Mouse (Mus musculus): Measurements from ENCODE around the gene Mcu.
A peak's percentile ranks its signal among the peaks of the same experiment; 100 is the strongest.

The Mcu gene

GRCm38 (mm10) chr10:59604879-59605464 is 11.5 kb downstream of the Mcu start:
- no peak for DNase-seq

- DNase-seq: no peak
Measured at GRCm38 (mm10) chr10:59603843-59604242, 12.6 kb downstream of the Mcu start.

GRCm38 (mm10) chr10:59602891-59603290 is 13.6 kb downstream of the Mcu start:
- no peak for DNase-seq

GRCm38 (mm10) chr10:59602043-59602442 is 14.4 kb downstream of the Mcu start:
- DNase-seq: no peak

GRCm38 (mm10) chr10:59600516-59600915 is 16.0 kb downstream of the Mcu start:
- DNase-seq: no peak

- no peak for DNase-seq
Measured at GRCm38 (mm10) chr10:59593826-59594570, 22.5 kb downstream of the Mcu start.

- no peak for DNase-seq
Measured at GRCm38 (mm10) chr10:59590606-59591005, 25.9 kb downstream of the Mcu start.

GRCm38 (mm10) chr10:59589856-59590255 is 26.6 kb downstream of the Mcu start:
- no peak for DNase-seq

- DNase-seq: no peak
Measured at GRCm38 (mm10) chr10:59589420-59589819, 27.1 kb downstream of the Mcu start.

GRCm38 (mm10) chr10:59588135-59588534 is 28.4 kb downstream of the Mcu start:
- DNase-seq: no peak

GRCm38 (mm10) chr10:59586821-59587220 is 29.7 kb downstream of the Mcu start:
- DNase-seq: no peak

- DNase-seq: no peak
Measured at GRCm38 (mm10) chr10:59585621-59586020, 30.9 kb downstream of the Mcu start.

GRCm38 (mm10) chr10:59581826-59582543 is 34.5 kb downstream of the Mcu start:
- no peak for DNase-seq

- DNase-seq: no peak
Measured at GRCm38 (mm10) chr10:59580593-59581149, 35.8 kb downstream of the Mcu start.

GRCm38 (mm10) chr10:59579645-59580044 is 36.8 kb downstream of the Mcu start:
- DNase-seq: no peak

GRCm38 (mm10) chr10:59577871-59578801 is 38.4 kb downstream of the Mcu start:
- peak; percentile 29 for DNase-seq

- no peak for DNase-seq
Measured at GRCm38 (mm10) chr10:59576305-59576704, 40.2 kb downstream of the Mcu start.

GRCm38 (mm10) chr10:59571964-59572363 is 44.5 kb downstream of the Mcu start:
- no peak for DNase-seq

- no peak for DNase-seq
Measured at GRCm38 (mm10) chr10:59571273-59571672, 45.2 kb downstream of the Mcu start.

- no peak for DNase-seq
Measured at GRCm38 (mm10) chr10:59570780-59571179, 45.7 kb downstream of the Mcu start.

- DNase-seq: no peak
Measured at GRCm38 (mm10) chr10:59570360-59570759, 46.1 kb downstream of the Mcu start.

GRCm38 (mm10) chr10:59569481-59569869 is 47.0 kb downstream of the Mcu start:
- no peak for DNase-seq

Data from liver (tissue).